Mouse (Mus musculus) small intestine, adult 2 months (tissue): ENCODE results near the gene Arg2.

Source experiments
- CTCF ChIP-seq: fragments of 200-500 bp; IDR thresholded peaks from 2 replicates; pipeline ENCODE4 v1.5.1; 2012; ENCODE audit warnings: low read depth, mild to moderate bottlenecking, control low read depth, inconsistent platforms, low read length, moderate library complexity, mixed read lengths; ENCODE audit not compliant: insufficient replicate concordance, insufficient read length; ENCODE audit errors: extremely low read depth
- POLR2A ChIP-seq: fragments of 200-500 bp; IDR thresholded peaks from 2 replicates; pipeline ENCODE4 v1.6.1; 2012; ENCODE audit warnings: low read depth, mild to moderate bottlenecking, control low read depth, inconsistent platforms, low read length, moderate library complexity

- TF ChIP-seq POLR2A (no peak), CTCF (no peak)
Observed at GRCm38 (mm10) chr12:79103773-79104172, 26.8 kb upstream of the Arg2 start.
